Mouse (Mus musculus) kidney, adult 2 months (tissue): ENCODE measurements around the gene Fbxo40. TPM values are rescaled to one million over a fixed set of nuclear protein-coding genes. Genes with fewer than 3 reads are reported as not detected.

Source experiments
- DNase-seq: peaks from one replicate; pipeline ENCODE4 v3.0.0; 2021
- H3K27ac ChIP-seq: fragments of 200-500 bp; 2 replicates; pipeline ENCODE4 v1.5.1; 2012; ENCODE audit warnings: low read depth, low read length, control low read depth, inconsistent platforms; ENCODE audit not compliant: insufficient read depth
- H3K27me3 ChIP-seq: fragments of 200-500 bp; replicated peaks from 2 replicates; pipeline ENCODE4 v1.6.1; 2012; ENCODE audit warnings: mild to moderate bottlenecking, moderate library complexity, low read length, inconsistent platforms; ENCODE audit not compliant: control insufficient read depth, insufficient read depth
- H3K36me3 ChIP-seq: fragments of 200-500 bp; 2 replicates; pipeline ENCODE4 v1.6.1; 2012; ENCODE audit warnings: mild to moderate bottlenecking, moderate library complexity, low read length, inconsistent platforms; ENCODE audit not compliant: control insufficient read depth, insufficient read depth
- H3K4me1 ChIP-seq: fragments of 200-500 bp; 2 replicates; pipeline ENCODE4 v1.6.1; 2011; ENCODE audit warnings: low read length; ENCODE audit not compliant: control insufficient read depth, insufficient read depth
- H3K4me3 ChIP-seq: fragments of 200-500 bp; 2 replicates; pipeline ENCODE4 v1.5.1; 2011; ENCODE audit warnings: mild to moderate bottlenecking, low read depth, low read length, control low read depth; ENCODE audit not compliant: insufficient read depth
- CTCF ChIP-seq: fragments of 200-500 bp; conservative IDR thresholded peaks from 2 replicates; pipeline ENCODE4 v1.5.1; 2011; ENCODE audit warnings: low read depth, mild to moderate bottlenecking, control low read depth, low read length, moderate library complexity, mixed read lengths; ENCODE audit not compliant: insufficient read depth, insufficient read length
- POLR2A ChIP-seq: fragments of 200-500 bp; IDR thresholded peaks from one replicate; pipeline ENCODE4 v1.6.1; 2011; ENCODE audit warnings: low read depth, low read length, control low read depth
- whole genome bisulfite sequencing: fragments of 180-500 bp; shearing (Covaris S2); methylation state at CpG from one replicate; pipeline ENCODE4 v1.1.7; 2018; 5-methylcytosine and 5-hydroxymethylcytosine counted together
- polyA plus RNA-seq: library from polyadenylated mRNA; depleted of rRNA; stranded (reverse); fragments of >200 nt; gene quantifications from 2 replicates; pipeline ENCODE4 v1.2.3, GENCODE M21; 2012

Gene Fbxo40
- polyA plus RNA-seq, 1 experiment, result 9.4 TPM

GRCm38 (mm10) chr16:36934841-36935620 is 55.2 kb downstream of the Fbxo40 start, which contains the start of gene Hcls1:
TSS of gene Hcls1 (plus strand) at chr16:36934983.
- H3K4me1 ChIP-seq, result peaks cover 6% of the 10 kb centered on the region; the same call in 1 of the 2 replicates
- DNase-seq, result peak; percentile 42
- peak within 1 kb of the TSS; percentile 41 for H3K4me3 ChIP-seq
- no peaks in the 10 kb centered on the region for H3K27me3 ChIP-seq
- 73% methylated on average over 7 of the region's 7 CpGs for WGBS
- TF ChIP-seq CTCF, result no peak
- no peak for TF ChIP-seq POLR2A
- H3K27ac ChIP-seq, result peak within 1 kb of the TSS; percentile 57
- no peaks in the 10 kb centered on the region; the same call in 1 of the 2 replicates for H3K36me3 ChIP-seq

GRCm38 (mm10) chr16:36934131-36934840 is 56.0 kb downstream of the Fbxo40 start:
- Histone ChIP-seq H3K27me3 (no peaks in the 10 kb centered on the region), H3K36me3 (no peaks in the 10 kb centered on the region; the same call in 1 of the 2 replicates), H3K27ac (peak overlapping the region; percentile 57; the same call in 1 of the 2 replicates), H3K4me1 (peaks cover 6% of the 10 kb centered on the region; the same call in 1 of the 2 replicates), H3K4me3 (no peak overlapping the region)
- TF ChIP-seq CTCF, result no peak
- no peak for TF ChIP-seq POLR2A
- 40% methylated on average over 6 of the region's 6 CpGs for WGBS
- DNase-seq, result peak; percentile 40

DNA sequence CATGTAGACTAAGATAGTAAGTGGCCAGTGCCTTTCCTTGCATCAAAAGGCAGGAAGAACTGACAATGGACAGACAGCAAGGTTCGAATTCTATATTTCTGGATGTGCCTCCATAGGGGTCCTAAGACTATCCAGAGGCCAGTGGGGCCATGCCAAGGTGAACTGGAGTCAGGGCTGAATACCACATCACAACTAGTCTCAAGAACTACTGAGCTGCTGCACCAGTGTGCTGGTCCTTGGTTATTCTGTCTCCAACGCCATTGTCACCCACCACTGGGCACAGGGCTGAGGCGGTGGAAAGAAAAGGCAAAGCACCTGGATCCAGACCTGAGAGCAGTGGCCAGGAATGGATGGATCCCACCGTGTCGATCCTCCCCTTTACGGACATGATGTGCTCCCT is 57.7 kb downstream of the Fbxo40 start:
- no peaks in the 10 kb centered on the region; the same call in none of the 2 replicates for H3K36me3 ChIP-seq
- no peaks in the 10 kb centered on the region for H3K27me3 ChIP-seq
- 94% methylated on average over 6 of the region's 6 CpGs for WGBS
- TF ChIP-seq POLR2A, result no peak
- TF ChIP-seq CTCF, result no peak
- H3K27ac ChIP-seq, result no peak overlapping the region
- no peak overlapping the region for H3K4me3 ChIP-seq
- H3K4me1 ChIP-seq, result peaks cover 6% of the 10 kb centered on the region; the same call in 1 of the 2 replicates
- no peak for DNase-seq

- Histone ChIP-seq H3K27ac (no peak overlapping the region), H3K4me3 (no peak overlapping the region), H3K4me1 (peaks cover 6% of the 10 kb centered on the region; the same call in 1 of the 2 replicates), H3K27me3 (no peaks in the 10 kb centered on the region), H3K36me3 (no peaks in the 10 kb centered on the region; the same call in none of the 2 replicates)
- DNase-seq, result no peak
- no peak for TF ChIP-seq CTCF
- no peak for TF ChIP-seq POLR2A
- 87% methylated on average over 3 of the region's 3 CpGs for WGBS
Observed at GRCm38 (mm10) chr16:36931976-36932375, 58.3 kb downstream of the Fbxo40 start.

- Histone ChIP-seq H3K4me1 (peaks cover 6% of the 10 kb centered on the region; the same call in 1 of the 2 replicates), H3K4me3 (no peak overlapping the region), H3K27me3 (no peaks in the 10 kb centered on the region), H3K27ac (no peak overlapping the region), H3K36me3 (no peaks in the 10 kb centered on the region; the same call in none of the 2 replicates)
- 95% methylated on average over 10 of the region's 10 CpGs for WGBS
- no peak for DNase-seq
- TF ChIP-seq POLR2A, result no peak
- no peak for TF ChIP-seq CTCF
Observed at GRCm38 (mm10) chr16:36931381-36931780, 58.9 kb downstream of the Fbxo40 start.

GRCm38 (mm10) chr16:36930231-36931136 is 59.8 kb downstream of the Fbxo40 start:
- TF ChIP-seq CTCF (no peak), POLR2A (no peak)
- DNase-seq, result no peak
- H3K36me3 ChIP-seq, result no peaks in the 10 kb centered on the region; the same call in none of the 2 replicates

More at GRCm38 (mm10) chr16:36930231-36931136, 59.8 kb downstream of the Fbxo40 start:
- Histone ChIP-seq H3K27me3 (no peaks in the 10 kb centered on the region), H3K27ac (no peak overlapping the region), H3K4me3 (no peak overlapping the region), H3K4me1 (peaks cover 6% of the 10 kb centered on the region; the same call in 1 of the 2 replicates)
- 75% methylated on average over 11 of the region's 11 CpGs for WGBS
